Mouse (Mus musculus): ENCODE data around the gene Gnb1. TPM values are rescaled to one million over a fixed set of nuclear protein-coding genes. Genes with fewer than 3 reads are reported as not detected.

Gene Gnb1
- polyA plus RNA-seq, 1 experiment from 2014 or later: 287 TPM

DNA sequence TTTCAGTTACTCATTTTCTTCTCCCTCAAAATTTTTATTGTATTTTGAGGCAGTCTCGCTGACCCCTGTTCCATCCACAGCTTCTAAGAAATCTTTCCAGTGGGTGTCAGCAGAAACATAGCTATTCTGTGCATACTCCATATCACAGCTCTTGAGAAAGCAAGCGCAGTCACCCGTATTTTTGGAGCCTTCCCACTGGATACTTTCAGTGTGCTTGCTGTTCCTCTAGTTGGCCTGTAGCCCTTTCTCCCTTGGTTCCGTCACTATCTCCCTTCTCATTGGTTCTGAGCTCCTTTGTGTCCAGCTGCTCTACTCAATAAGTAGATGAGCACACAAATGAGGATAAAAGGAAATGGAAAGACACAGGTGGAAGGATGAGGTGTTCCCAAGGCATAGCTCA, 59.9 kb downstream of the Gnb1 start:
- Histone ChIP-seq H3K36me3 (ENCODE audit: inconsistent target) (peaks cover 41% of the 10 kb centered on the region), H3K4me3 (ENCODE audit: inconsistent target) (no peak overlapping the region), H3K79me2 (ENCODE audit: inconsistent target) (peaks cover 99% of the 10 kb centered on the region), H3K27ac (no peak overlapping the region)
- WGBS (ENCODE audit: missing documents): 100% methylated on average over 4 of the region's 4 CpGs

DNA sequence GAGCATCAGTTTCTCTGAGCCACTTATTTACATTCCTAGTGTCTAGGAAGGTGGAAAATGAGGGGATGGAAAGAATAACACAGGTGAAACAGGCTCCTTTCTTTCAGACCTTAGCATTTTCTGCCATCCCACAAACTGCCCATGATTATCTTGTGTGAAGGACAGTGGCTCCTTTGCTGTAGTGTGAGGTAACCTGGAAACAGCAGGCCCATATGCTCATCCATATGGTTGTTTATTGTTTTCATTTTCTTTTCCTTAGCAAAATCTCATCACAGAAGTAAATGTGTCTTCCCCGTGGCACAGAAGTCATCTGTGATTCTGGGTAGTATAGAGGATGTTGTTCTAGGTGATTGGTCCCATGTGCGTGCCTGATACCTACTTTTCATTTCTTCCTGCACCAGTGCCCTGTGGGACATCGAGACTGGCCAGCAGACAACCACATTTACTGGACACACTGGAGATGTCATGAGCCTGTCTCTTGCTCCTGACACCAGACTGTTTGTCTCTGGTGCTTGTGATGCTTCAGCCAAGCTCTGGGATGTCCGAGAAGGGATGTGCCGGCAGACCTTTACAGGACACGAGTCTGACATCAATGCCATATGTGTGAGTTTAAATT, 61.9 kb downstream of the Gnb1 start:
- Histone ChIP-seq H3K4me3 (ENCODE audit: inconsistent target) (no peak overlapping the region), H3K79me2 (ENCODE audit: inconsistent target) (peaks cover 99% of the 10 kb centered on the region), H3K27ac (no peak overlapping the region), H3K36me3 (ENCODE audit: inconsistent target) (peaks cover 61% of the 10 kb centered on the region)
- WGBS (ENCODE audit: missing documents): 96% methylated on average over 6 of the region's 6 CpGs

DNA sequence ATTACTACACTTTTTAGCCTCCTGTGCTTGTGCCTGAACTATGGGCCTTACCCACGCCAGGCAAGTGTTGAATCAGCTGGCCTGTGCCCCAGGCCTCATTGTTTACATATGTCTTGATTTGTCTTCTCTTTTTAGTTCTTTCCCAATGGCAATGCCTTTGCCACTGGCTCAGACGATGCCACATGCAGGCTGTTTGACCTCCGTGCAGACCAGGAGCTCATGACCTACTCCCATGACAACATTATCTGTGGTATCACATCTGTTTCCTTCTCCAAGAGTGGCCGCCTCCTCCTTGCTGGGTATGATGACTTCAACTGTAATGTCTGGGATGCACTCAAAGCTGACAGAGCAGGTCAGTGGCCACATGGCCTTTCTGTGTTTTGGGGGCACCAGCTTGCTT, 63.7 kb downstream of the Gnb1 start:
- WGBS (ENCODE audit: missing documents): 60% methylated on average over 4 of the region's 4 CpGs
- no peak overlapping the region for H3K27ac ChIP-seq
- H3K36me3 ChIP-seq (ENCODE audit: inconsistent target): peaks cover 71% of the 10 kb centered on the region
- peaks cover 86% of the 10 kb centered on the region for H3K79me2 ChIP-seq (ENCODE audit: inconsistent target)
- H3K4me3 ChIP-seq (ENCODE audit: inconsistent target): no peak overlapping the region

DNA sequence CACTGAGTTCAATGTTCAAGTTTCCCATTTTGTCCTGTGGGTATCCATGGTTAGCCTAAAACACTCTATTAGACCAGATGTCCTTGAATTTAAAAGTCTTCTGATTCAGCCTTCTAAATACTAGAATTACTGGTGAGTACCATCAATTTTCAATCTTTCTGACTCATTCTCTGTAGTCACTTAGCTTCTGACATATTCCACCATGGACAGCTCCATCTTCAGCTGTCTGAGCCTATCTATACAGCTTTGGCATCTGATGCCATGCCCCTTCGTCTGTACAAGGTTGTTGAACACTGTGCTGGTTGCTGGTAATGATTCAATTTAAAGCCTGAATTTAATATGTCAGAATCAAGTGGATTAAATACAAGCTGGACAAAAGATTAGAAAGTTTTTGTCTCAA, 64.3 kb downstream of the Gnb1 start:
- Histone ChIP-seq H3K79me2 (ENCODE audit: inconsistent target) (peaks cover 85% of the 10 kb centered on the region), H3K4me3 (ENCODE audit: inconsistent target) (no peak overlapping the region), H3K36me3 (ENCODE audit: inconsistent target) (peaks cover 71% of the 10 kb centered on the region), H3K27ac (no peak overlapping the region)
- 86% methylated on average over 1 of the region's 1 CpGs for WGBS (ENCODE audit: missing documents)

DNA sequence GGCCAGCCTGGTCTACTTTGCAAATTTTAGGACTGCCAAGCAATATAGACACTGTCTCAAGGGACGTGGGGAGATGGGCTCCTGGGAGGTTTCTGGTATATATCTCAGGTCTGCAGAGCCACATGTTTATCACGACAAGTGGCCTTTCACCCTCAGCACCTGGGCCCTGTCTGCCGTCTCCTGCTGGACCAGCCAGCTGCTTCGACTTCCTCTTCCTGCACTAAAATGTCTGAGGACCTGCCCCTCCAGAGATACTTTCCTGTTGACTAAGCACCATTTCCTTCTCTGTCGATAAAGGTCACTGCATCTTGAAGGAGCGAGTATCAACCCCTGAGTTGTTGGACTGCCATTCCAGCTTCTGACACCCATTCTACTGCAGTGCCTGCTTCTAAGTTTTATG, 68.3 kb downstream of the Gnb1 start:
- WGBS (ENCODE audit: missing documents): 10% methylated on average over 6 of the region's 6 CpGs
- Histone ChIP-seq H3K36me3 (ENCODE audit: inconsistent target) (peaks cover 42% of the 10 kb centered on the region), H3K79me2 (ENCODE audit: inconsistent target) (peaks cover 51% of the 10 kb centered on the region), H3K27ac (peak overlapping the region; percentile 27; the same call in 1 of the 2 replicates), H3K4me3 (ENCODE audit: inconsistent target) (no peak overlapping the region)

DNA sequence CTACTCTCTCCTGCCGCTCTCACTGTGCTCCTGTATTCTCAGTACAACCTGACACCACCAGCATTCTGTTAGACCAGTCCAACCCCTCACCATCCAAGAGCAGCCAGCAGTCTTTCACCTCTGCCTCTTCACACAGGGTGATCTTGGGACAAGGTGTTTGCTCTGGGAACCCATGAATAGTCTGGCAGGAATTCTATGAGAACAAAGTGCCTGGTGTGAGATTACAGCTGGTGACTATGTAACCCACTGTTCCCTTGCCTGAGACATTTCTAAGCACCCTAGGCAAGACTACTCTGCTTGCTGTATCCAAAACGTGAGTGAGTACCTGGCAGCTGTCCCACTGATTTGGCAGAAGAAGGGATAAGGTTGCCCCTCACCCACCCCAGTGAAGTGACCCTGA, 69.8 kb downstream of the Gnb1 start:
- peaks cover 51% of the 10 kb centered on the region for H3K79me2 ChIP-seq (ENCODE audit: inconsistent target)
- peaks cover 31% of the 10 kb centered on the region for H3K36me3 ChIP-seq (ENCODE audit: inconsistent target)
- WGBS (ENCODE audit: missing documents): 76% methylated on average over 2 of the region's 2 CpGs
- peak overlapping the region; percentile 88 for H3K27ac ChIP-seq
- no peak overlapping the region for H3K4me3 ChIP-seq (ENCODE audit: inconsistent target)

DNA sequence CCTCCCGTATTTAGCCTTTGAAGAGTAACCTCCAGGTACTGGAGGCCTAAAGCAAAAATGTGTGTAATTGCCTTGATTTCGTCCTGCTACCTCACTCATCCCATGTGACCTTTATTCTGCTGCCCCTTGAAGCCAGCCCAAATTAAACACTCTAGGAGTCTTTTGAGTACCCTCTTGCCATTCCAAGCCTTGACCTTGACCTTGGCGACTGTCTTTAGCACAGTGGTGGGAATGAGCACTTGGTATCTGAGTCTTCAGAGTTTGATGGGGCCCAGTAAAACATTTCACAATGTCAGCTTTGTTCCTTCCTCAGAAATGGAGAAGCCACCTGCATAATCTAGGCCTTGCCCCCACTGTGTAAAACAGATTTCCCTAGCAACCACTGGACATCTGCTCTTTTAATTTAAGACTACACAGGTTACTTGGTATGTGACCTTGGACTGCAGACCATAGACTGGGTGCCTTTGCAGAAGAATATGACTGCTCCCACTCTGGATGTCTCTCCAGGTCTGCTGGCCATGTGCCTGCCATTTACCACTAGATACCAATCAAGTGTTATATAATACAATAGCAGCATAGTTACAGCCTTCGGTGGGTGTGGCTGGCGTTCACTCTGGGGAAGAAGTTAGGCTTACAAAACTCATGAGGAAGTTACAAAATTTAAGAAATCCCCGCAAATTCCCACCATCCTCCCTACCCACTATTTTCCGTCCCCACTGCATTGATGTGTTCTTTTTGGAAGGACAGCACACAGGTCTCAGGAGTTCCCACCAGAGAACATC, 70.7 kb downstream of the Gnb1 start, which contains the start of gene Nadk:
TSS of gene Nadk (plus strand) at position 718 of the 782 bp plus-strand sequence.
- Histone ChIP-seq H3K4me3 (ENCODE audit: inconsistent target) (peak within 1 kb of the TSS; percentile 28), H3K27ac (peak within 1 kb of the TSS; percentile 88), H3K79me2 (ENCODE audit: inconsistent target) (peaks cover 51% of the 10 kb centered on the region), H3K36me3 (ENCODE audit: inconsistent target) (peaks cover 21% of the 10 kb centered on the region)
- 20% methylated on average over 6 of the region's 7 CpGs for WGBS (ENCODE audit: missing documents)

DNA sequence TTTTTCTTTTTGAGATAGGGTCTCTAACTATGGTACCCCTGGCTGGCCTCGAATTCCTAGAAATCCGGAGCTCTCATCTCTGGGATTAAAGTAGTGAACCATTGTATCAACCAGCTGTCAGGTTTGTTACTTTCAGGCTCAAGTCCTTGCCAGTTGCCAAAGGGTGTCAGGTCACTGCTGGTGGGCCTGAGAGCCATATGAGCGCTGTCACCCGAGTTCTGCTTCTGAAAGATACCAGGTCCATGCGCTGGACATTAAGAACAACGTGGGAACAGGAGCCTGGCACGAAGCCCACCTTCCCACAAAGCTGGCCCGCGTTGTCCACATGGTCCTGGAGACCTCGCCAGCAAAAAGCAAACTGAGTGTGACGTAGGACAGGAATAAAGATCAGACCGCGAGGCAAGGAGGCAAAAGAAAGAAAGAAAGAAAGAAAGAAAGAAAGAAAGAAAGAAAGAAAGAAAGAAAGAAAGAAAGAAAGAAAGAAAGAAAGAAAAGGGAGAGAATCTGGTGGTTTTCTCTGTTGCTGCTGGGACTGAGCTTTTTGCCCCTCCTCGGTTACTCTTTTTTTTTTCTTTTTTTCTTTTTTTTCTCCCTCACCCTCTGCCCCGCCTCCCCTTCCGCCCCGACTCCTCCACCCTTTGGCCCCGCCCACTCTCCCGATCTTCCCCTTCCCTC, 71.7 kb downstream of the Gnb1 start:
- Histone ChIP-seq H3K36me3 (ENCODE audit: inconsistent target) (peaks cover 11% of the 10 kb centered on the region; the same call in 1 of the 2 replicates), H3K79me2 (ENCODE audit: inconsistent target) (peaks cover 51% of the 10 kb centered on the region), H3K27ac (peak overlapping the region; percentile 88), H3K4me3 (ENCODE audit: inconsistent target) (peak overlapping the region; percentile 28)
- 3% methylated on average over 19 of the region's 19 CpGs for WGBS (ENCODE audit: missing documents)

DNA sequence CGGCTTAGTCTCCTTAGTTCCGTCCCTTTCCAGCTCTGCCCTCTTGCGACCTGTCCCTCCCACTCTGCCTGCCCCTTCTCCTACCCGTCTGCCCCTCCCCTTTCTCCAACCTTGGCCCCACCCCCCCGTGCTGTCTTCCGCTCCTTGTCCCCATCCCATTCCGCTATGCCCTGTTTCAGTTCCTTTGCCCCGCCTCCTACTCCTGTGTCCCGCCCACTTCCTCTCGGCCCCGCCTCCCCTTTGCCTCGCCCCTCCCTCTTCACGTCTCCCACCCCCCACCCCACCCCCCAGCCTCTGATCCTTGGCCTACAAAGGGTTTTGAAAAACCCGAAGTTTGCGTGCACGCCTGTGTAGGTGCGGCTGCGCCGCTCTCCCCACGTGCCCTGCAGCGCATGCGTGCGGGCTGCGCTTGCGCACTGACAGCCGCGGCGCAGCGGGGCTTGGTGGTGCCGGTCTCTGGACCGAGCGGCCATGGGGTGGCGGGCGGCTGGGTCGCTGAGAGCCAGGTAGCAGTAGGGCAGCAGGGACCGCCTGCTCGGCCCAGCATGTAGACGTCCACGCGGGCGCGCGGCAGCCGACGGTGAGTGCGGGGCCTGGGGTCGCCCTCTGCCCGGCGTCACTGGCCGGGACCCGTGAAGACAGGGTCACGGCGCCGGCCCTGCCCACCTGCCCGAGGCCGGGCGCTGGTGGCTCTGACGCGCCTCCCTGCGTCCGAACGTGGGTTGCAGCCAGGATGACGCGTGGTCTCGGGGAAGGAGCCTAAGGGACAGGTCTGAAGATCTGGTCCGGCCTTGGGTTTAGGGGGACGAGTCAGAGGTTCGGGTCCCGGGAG, 72.5 kb downstream of the Gnb1 start:
- 1% methylated on average over 62 of the region's 69 CpGs for WGBS (ENCODE audit: missing documents)
- Histone ChIP-seq H3K4me3 (ENCODE audit: inconsistent target) (peak overlapping the region; percentile 83), H3K36me3 (ENCODE audit: inconsistent target) (peaks cover 6% of the 10 kb centered on the region; the same call in 1 of the 2 replicates)

DNA sequence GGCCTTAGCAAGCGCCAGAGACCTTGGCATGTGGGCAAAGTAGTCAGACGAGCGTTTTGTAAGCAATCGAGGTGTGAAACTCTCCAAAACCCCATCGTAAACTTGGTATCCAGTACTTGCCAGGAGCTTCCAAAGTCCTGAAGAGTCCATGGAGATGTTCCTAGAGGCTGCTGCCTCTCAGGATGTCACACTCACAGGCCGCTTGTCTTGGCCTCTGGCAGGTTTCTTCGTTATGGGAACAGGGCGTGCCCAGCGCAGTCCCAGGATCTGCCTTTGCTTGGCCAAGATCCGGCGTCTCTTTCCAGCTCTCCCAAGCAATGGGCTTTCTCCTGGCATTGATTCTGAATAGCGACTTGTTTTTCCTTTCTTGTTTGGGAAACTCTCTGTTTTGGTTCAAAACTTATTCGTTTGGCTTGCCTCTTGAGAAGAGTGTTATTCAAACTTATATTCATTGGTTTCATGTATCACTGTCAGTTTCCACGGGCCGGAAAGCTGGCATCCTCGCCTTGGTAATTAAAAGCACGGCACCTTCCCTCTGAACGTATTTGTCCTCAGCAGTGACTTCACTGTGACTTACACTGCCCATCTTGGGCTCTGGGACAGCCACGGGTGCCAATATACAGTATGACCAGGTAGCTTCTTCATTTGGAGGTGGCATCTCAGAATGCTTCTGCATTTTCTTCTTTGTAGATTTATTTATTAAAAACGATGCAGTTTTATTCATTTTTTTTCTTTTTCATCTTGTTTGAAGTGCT, 73.3 kb downstream of the Gnb1 start:
- peak overlapping the region; percentile 83 for H3K4me3 ChIP-seq (ENCODE audit: inconsistent target)
- 17% methylated on average over 20 of the region's 20 CpGs for WGBS (ENCODE audit: missing documents)
- H3K27ac ChIP-seq: peak overlapping the region; percentile 75
- no peaks in the 10 kb centered on the region for H3K36me3 ChIP-seq (ENCODE audit: inconsistent target)
- peaks cover 61% of the 10 kb centered on the region for H3K79me2 ChIP-seq (ENCODE audit: inconsistent target)

More for the DNA sequence above, 72.5 kb downstream of the Gnb1 start:
- H3K27ac ChIP-seq: peak overlapping the region; percentile 88
- H3K79me2 ChIP-seq (ENCODE audit: inconsistent target): peaks cover 52% of the 10 kb centered on the region

DNA sequence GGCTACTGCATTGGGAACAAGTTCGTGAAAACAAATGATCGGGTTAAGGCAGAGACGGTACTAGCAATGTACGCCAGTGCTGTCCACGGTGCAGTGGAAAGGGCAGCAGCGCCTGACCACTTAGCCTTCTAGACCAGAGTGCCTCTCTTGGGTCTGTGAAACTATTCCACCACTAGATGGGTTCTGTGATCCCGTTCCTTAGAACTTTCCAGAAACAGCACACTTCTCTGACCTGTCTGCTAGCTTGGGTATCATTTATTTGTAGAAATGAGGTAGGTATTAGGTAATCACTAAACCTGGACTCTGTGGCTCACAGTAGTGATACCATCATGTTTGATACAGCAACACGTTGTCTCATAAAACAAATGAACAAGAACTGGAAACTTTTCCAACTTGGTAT, 75.4 kb downstream of the Gnb1 start:
- WGBS (ENCODE audit: missing documents): 94% methylated on average over 8 of the region's 8 CpGs
- peaks cover 77% of the 10 kb centered on the region for H3K79me2 ChIP-seq (ENCODE audit: inconsistent target)
- H3K27ac ChIP-seq: no peak overlapping the region
- H3K4me3 ChIP-seq (ENCODE audit: inconsistent target): no peak overlapping the region
- H3K36me3 ChIP-seq (ENCODE audit: inconsistent target): no peaks in the 10 kb centered on the region

DNA sequence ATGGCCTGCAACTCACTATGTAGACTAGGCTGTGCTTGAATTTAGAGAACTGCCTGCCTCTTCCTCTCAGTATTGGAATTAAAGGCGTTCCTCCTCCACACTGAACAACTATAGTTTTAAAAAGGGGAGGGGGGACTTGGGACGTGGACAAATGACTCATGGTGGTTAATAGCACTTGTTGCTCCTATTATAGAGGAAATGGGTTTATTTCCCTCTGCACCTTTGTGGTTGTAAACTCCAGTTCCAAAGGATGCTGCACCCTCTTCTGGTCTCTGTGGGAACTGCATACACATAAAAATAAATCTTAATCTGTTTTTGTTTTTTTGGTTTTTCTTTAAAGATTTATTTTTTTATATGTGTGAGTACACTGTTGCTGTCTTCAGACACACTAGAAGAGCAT, 77.0 kb downstream of the Gnb1 start:
- 0% methylated on average over 2 of the region's 2 CpGs for WGBS (ENCODE audit: missing documents)
- no peaks in the 10 kb centered on the region for H3K36me3 ChIP-seq (ENCODE audit: inconsistent target)
- no peak overlapping the region for H3K27ac ChIP-seq

DNA sequence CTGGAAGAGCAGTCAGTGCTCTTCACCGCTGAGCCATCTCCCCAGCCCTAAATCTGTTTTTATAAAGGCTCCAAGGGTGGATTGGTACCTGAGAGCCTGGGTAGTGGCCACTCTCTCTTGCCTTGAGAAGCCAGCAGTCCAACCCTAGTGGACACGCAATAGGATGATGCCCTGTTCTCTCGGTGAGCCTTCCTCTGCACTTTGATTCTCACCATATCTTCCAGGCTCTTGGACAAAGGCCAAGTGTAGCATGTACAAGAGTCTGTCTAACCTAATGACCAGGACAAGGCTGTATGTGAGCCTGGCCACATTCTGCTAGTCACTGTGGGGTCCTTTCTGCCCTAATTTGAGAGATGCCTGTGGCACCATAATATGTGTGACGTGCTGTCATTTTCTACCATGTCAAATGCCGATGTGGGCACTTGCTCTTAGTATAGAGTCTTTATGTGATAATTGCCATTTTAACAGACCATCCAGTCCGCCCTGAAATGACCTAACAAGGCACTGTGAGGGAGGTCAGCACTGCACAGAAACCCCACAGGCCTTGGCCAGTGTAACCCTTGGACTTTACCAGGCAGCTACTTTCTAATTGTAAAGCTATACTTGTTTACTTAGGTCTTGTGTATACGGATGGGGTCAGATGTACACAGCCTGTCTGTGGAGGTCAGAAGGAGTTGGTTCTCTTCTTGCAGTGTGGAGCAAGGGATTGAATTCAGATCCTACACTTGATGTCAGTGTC, 77.6 kb downstream of the Gnb1 start:
- 91% methylated on average over 7 of the region's 7 CpGs for WGBS (ENCODE audit: missing documents)
- Histone ChIP-seq H3K4me3 (ENCODE audit: inconsistent target) (no peak overlapping the region), H3K27ac (no peak overlapping the region), H3K79me2 (ENCODE audit: inconsistent target) (peaks cover 99% of the 10 kb centered on the region), H3K36me3 (ENCODE audit: inconsistent target) (no peaks in the 10 kb centered on the region)

More for the DNA sequence above, 77.0 kb downstream of the Gnb1 start:
- no peak overlapping the region for H3K4me3 ChIP-seq (ENCODE audit: inconsistent target)
- H3K79me2 ChIP-seq (ENCODE audit: inconsistent target): peaks cover 93% of the 10 kb centered on the region

Measured in macrophage (primary cell).